Mouse (Mus musculus): ENCODE data around the gene Tmed8.
A peak's percentile ranks its signal among the peaks of the same experiment; 100 is the strongest.
"Not testable (repeated sequence)": the region's sequence is repeated elsewhere in the genome, so short reads cannot be mapped to it uniquely, and the experiment has no call there.

The Tmed8 gene

GRCm38 (mm10) chr12:87199973-87200586 lies at the start of gene Tmed8:
TSS of gene Tmed8 (minus strand) at chr12:87200454.
- DNase-seq (ENCODE audit: low spot score in 2 of 2): peak; percentile 23 to 77

- no peak for DNase-seq (ENCODE audit: low spot score in 2 of 2)
Observed at GRCm38 (mm10) chr12:87238632-87239031, 38.4 kb upstream of the Tmed8 start, which contains the start of gene Noxred1. TSS of gene Noxred1 (minus strand) at chr12:87238732.

GRCm38 (mm10) chr12:87236882-87237483 lies 36.7 kb upstream of the Tmed8 start:
- no peak for DNase-seq (ENCODE audit: low spot score in 2 of 2)

GRCm38 (mm10) chr12:87230379-87230895 lies 30.2 kb upstream of the Tmed8 start:
- DNase-seq (ENCODE audit: low spot score in 2 of 2): no peak

- no peak for DNase-seq (ENCODE audit: low spot score in 2 of 2)
Observed at GRCm38 (mm10) chr12:87229633-87230032, 29.4 kb upstream of the Tmed8 start.

GRCm38 (mm10) chr12:87226801-87227200 lies 26.5 kb upstream of the Tmed8 start:
- no peak for DNase-seq (ENCODE audit: low spot score in 2 of 2)

- no peak for DNase-seq (ENCODE audit: low spot score in 2 of 2)
Observed at GRCm38 (mm10) chr12:87224950-87225349, 24.7 kb upstream of the Tmed8 start.

- no peak for DNase-seq (ENCODE audit: low spot score in 2 of 2)
Observed at GRCm38 (mm10) chr12:87219362-87219761, 19.1 kb upstream of the Tmed8 start.

GRCm38 (mm10) chr12:87217596-87217995 lies 17.3 kb upstream of the Tmed8 start:
- no peak for DNase-seq (ENCODE audit: low spot score in 2 of 2)

- DNase-seq (ENCODE audit: low spot score in 2 of 2): no peak
Observed at GRCm38 (mm10) chr12:87216053-87216452, 15.8 kb upstream of the Tmed8 start.

GRCm38 (mm10) chr12:87212844-87213606 lies 12.8 kb upstream of the Tmed8 start:
- no peak for DNase-seq (ENCODE audit: low spot score in 2 of 2)

- DNase-seq (ENCODE audit: low spot score in 2 of 2): not testable (repeated sequence)
Observed at GRCm38 (mm10) chr12:87205789-87206188, 5.5 kb upstream of the Tmed8 start.

GRCm38 (mm10) chr12:87201694-87202093 lies 1.4 kb upstream of the Tmed8 start:
- no peak for DNase-seq (ENCODE audit: low spot score in 2 of 2)

GRCm38 (mm10) chr12:87199206-87199972 lies 865 bp downstream of the Tmed8 start, which contains the start of gene Samd15:
TSS of gene Samd15 (plus strand) at chr12:87199723.
- peak in 1 of 2 experiments; percentile 36 for DNase-seq (ENCODE audit: low spot score in 2 of 2)

GRCm38 (mm10) chr12:87198792-87199191 lies 1.5 kb downstream of the Tmed8 start:
- no peak for DNase-seq (ENCODE audit: low spot score in 2 of 2)

GRCm38 (mm10) chr12:87196310-87196709 lies 3.9 kb downstream of the Tmed8 start:
- DNase-seq (ENCODE audit: low spot score in 2 of 2): no peak

GRCm38 (mm10) chr12:87195069-87195468 lies 5.2 kb downstream of the Tmed8 start:
- DNase-seq (ENCODE audit: low spot score in 2 of 2): no peak

GRCm38 (mm10) chr12:87193008-87193407 lies 7.2 kb downstream of the Tmed8 start:
- no peak for DNase-seq (ENCODE audit: low spot score in 2 of 2)

- no peak for DNase-seq (ENCODE audit: low spot score in 2 of 2)
Observed at GRCm38 (mm10) chr12:87177631-87178030, 22.6 kb downstream of the Tmed8 start.

- no peak for DNase-seq (ENCODE audit: low spot score in 2 of 2)
Observed at GRCm38 (mm10) chr12:87175194-87175946, 24.9 kb downstream of the Tmed8 start.

GRCm38 (mm10) chr12:87160815-87161214 lies 39.4 kb downstream of the Tmed8 start:
- no peak for DNase-seq (ENCODE audit: low spot score in 2 of 2)
